15 mouse cellular contexts compared by ENCODE assay signal in the genomic region with DNA sequence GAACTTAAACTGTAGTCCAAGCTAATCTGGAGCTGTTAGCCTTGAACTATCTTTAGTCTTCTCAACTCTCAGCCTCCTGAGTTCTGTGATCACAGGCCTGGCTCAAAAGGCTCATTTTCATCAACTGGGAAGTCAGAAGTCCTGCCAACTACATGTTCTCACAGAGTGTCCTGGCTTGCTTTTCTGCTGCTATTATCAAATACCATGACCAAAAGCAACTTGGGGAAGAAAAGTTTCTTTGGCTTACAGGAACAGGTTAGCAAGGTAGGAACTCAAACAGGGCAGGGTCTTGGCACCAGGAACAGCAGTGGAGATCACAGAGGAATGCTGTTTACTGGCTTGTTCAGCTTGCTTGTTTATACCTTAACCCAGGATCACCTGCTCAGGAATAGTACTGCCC. TPM values are rescaled to one million over a fixed set of nuclear protein-coding genes. Genes with fewer than 3 reads are reported as not detected.
A peak's percentile ranks its signal among the peaks of the same experiment; 100 is the strongest.
DNase-seq lines count a peak whose midpoint lies in the region.
"Had no signal": no experiment of that assay in that cellular context is flagged by ENCODE, and none has a peak within 500 bp of the region (broad histone marks: within the 10 kb centered on the region; RNA-seq: fewer than 3 reads in every experiment).

No protein-coding gene starts in this region.

- peak; percentile 30 for DNase-seq in gastrocnemius, adult 18-20 months (ENCODE audit: low spot score)
- DNase-seq in gastrocnemius, postnatal 36 days, result no peak
- peak; percentile 40 for DNase-seq in kidney, adult 11 months
- no peak for DNase-seq in kidney, postnatal 25 days
- DNase-seq in kidney, adult 9 months, result peak; percentile 51
- no peak for DNase-seq in kidney, postnatal 10 days
- DNase-seq in kidney, postnatal 36 days, result peak; percentile 27 to 31
- DNase-seq: adrenal gland, postnatal 25 days; cerebellum, adult 18-20 months; cerebellum, adult 9-11 months; cerebellum, postnatal 36 days; gastrocnemius, postnatal 14 days had no signal

- intact Hi-C loops in gastrocnemius, postnatal 36 days (cut with DNase I), result no loop called here

RNA-seq across cellular contexts. Expression of gene Rnf11, which starts 9.1 kb away (rescaled TPM):
- 100 to 1,000 TPM; 123 to 131 TPM for total RNA-seq in gastrocnemius, adult 18-20 months (2021)
- 100 to 1,000 TPM; 122 to 129 TPM for total RNA-seq in gastrocnemius, postnatal 36 days (2021)

RNA-seq across cellular contexts. Expression of gene 4930522H14Rik, which starts 37.5 kb away (rescaled TPM):
- total RNA-seq in gastrocnemius, adult 18-20 months (2021), result not detected
- not detected for total RNA-seq in gastrocnemius, postnatal 36 days (2021)
- total RNA-seq: adrenal gland, postnatal 25 days; gastrocnemius, postnatal 14 days; granulocyte monocyte progenitor cell, adult 5-6 weeks; heart, postnatal 25 days; MEL had no signal

Comparison
In these comparisons a context has a peak if more than half of its experiments do, and no peak if none do; other contexts are left out.
1. DNase-seq: peak in gastrocnemius, adult 18-20 months (single experiment), kidney, adult 11 months (single experiment), kidney, adult 9 months (single experiment) and kidney, postnatal 36 days (2 of 2); none in gastrocnemius, postnatal 36 days (0 of 2), kidney, postnatal 25 days (0 of 2) and kidney, postnatal 10 days (single experiment).